Mouse (Mus musculus): Measurements from ENCODE around the gene Pycr1.

DNA sequence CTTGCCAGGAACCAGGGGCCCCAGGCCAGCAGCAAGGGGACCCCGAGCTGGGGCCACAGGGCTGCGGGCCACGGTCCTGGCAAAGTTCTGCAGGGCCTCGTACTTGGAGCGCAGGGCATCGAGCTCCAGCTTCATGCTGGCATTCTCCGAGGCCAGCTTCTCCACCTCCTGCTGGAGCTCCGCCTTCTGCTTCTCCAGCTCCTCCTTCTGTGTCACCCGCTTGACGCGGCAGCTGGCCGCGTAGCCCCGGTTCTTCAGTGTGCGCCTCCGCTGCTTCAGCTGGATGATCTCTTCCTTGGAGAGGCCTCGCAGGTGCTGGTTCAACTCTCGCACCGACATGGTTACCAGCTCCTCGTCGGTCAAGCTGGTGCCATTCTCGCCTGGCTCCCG, 14.2 kb downstream of the Pycr1 start:
- TF ChIP-seq CTCF (IDR thresholded peaks at IDR 0.05; ENCODE audit: borderline replicate concordance, insufficient read depth, low read depth, low read length), result no peak
- TF ChIP-seq POLR2A (IDR thresholded peaks at IDR 0.05; ENCODE audit: borderline replicate concordance, insufficient read depth, low read length), result no peak

All from cerebellum, adult 2 months (tissue).